Mouse (Mus musculus) embryonic facial prominence, embryonic 12.5 days (tissue): ENCODE measurements at regions not wholly inside any gene's neighbourhood (a gene's known extent, or its start where the extent isn't known, plus 50 kb on each side); places are given as distances from the start of the nearest gene placed in this dataset.

ENCODE experiments used
- ATAC-seq: fragments of 200-750 bp; cut with Nextera tagmentation; 2 replicates; pipeline ENCODE4 v1.8.0; 2017; ENCODE audit not compliant: insufficient number of reproducible peaks, insufficient read depth, low FRiP score, low TSS enrichment
- H3K27ac ChIP-seq: fragments of 300-500 bp; sonication (generic); 2 replicates; pipeline ENCODE4 v1.5.1; 2016; ENCODE audit warnings: mild to moderate bottlenecking
- H3K27me3 ChIP-seq: fragments of 300-500 bp; sonication (generic); 2 replicates; pipeline ENCODE4 v1.6.1; 2016; ENCODE audit warnings: mild to moderate bottlenecking, moderate library complexity
- H3K36me3 ChIP-seq: fragments of 300-500 bp; sonication (generic); 2 replicates; pipeline ENCODE4 v1.6.1; 2016; ENCODE audit warnings: mild to moderate bottlenecking
- H3K4me1 ChIP-seq: fragments of 300-500 bp; sonication (generic); 2 replicates; pipeline ENCODE4 v1.6.1; 2016
- H3K4me2 ChIP-seq: fragments of 300-500 bp; sonication (generic); replicated peaks from 2 replicates; pipeline ENCODE4 v1.6.1; 2016; ENCODE audit warnings: mild to moderate bottlenecking, moderate library complexity
- H3K4me3 ChIP-seq: fragments of 300-500 bp; sonication (generic); 2 replicates; pipeline ENCODE4 v1.5.1; 2016; ENCODE audit warnings: mild to moderate bottlenecking
- H3K9ac ChIP-seq: fragments of 300-500 bp; sonication (generic); 2 replicates; pipeline ENCODE4 v1.6.1; 2016; ENCODE audit warnings: mild to moderate bottlenecking, moderate library complexity
- H3K9me3 ChIP-seq: fragments of 300-500 bp; sonication (generic); 2 replicates; pipeline ENCODE4 v1.6.1; 2016; ENCODE audit warnings: mild to moderate bottlenecking, moderate library complexity
- WGBS: fragments of 180-500 bp; shearing (Covaris S2); methylation state at CpG from one replicate; pipeline ENCODE4 v1.1.7; 2016; 5-methylcytosine and 5-hydroxymethylcytosine counted together

DNA sequence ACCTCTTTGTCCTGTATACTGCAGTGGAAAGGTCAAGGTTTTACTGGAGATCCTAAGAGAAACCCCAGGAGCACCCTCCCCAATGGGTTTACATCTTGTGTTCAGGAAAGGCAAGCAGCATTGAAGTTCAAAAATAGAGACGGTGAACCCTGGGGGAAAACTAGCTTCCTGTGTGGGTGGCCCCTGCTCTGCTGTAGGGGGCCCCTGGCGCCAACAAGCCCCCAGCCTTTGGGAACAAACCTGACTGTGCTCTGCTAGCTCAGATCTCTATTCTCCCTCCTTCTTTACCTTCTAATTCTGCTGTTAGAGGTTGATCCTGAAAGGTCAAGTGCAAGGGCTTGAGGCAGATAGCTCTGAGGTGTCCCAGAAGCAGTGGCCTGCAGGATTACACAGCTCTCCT lies 78.6 kb downstream of the Ets2 start:
- WGBS, result 71% methylated on average over 2 of the region's 2 CpGs
- Histone ChIP-seq H3K27ac (no peak overlapping the region), H3K4me3 (no peak overlapping the region), H3K9ac (no peak overlapping the region), H3K4me1 (peaks cover 4% of the 10 kb centered on the region; the same call in 1 of the 2 replicates), H3K36me3 (no peaks in the 10 kb centered on the region), H3K9me3 (no peaks in the 10 kb centered on the region), H3K4me2 (no peak overlapping the region), H3K27me3 (no peaks in the 10 kb centered on the region)
- ATAC-seq, result no peak

DNA sequence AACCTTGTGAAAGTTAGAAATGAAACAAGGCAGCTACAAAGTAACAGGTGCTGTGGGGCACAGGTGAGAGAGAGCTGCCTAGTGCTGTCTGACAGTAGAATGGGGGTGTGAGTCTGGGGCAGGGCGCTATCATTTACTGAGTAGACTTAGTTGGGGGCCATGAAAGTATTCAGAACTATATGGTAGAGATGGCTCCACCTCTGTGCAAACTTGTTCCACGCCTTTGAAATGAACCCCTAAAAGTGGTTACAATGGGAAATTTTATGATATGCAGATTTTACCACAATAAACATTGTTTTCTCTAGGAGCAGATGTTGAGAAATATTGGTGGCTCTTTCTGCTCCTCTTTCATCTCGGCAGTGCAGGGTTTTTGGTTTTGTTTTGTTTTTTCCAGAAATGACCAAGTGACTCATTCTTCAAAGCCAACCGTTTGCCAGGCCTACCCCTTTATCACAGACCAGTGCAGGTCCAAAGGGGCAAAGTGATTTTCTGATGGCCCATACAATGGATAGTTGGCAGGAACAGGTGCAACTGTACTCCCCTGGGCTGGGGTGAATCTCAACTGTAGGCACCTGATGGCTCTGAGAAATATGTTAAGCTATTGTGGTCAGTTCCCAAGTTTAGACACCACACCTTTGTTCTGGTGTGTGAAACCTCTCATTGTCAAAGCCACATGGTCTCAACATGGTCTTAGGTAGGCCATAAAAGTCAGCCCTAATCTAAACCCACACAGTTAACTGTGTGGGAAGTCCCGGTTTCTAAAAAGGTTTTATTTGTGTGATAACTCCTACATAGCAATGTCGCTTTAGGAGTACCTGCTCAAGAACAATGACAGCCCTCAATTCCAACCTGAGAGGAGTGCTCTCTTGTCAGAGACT lies 77.2 kb downstream of the Ets2 start:
- peaks cover 4% of the 10 kb centered on the region; the same call in 1 of the 2 replicates for H3K4me1 ChIP-seq
- no peak overlapping the region for H3K4me3 ChIP-seq
- H3K9me3 ChIP-seq, result no peaks in the 10 kb centered on the region
- no peak overlapping the region for H3K4me2 ChIP-seq
- no peak for ATAC-seq
- no peak overlapping the region for H3K27ac ChIP-seq
- 89% methylated on average over 6 of the region's 6 CpGs for WGBS
- no peaks in the 10 kb centered on the region for H3K27me3 ChIP-seq
- no peak overlapping the region for H3K9ac ChIP-seq
- no peaks in the 10 kb centered on the region for H3K36me3 ChIP-seq

DNA sequence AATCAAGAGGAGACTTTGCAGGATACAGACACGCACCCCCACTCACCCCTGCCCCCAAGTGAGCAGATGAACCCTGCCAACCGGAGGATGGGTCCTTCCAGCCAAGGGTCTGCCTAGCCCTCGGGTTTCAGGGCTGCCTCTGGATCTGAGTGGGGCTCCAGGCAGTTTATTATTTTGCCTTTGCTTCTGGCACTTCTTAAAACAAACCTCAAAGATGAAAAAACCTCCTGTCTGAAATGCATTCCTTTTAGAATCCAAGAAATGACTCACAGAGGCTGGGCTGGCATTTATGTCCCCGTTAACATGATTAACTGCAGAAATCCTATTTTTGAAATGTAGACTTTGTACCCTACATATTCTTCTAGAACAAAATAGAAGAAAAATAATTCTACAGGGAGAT lies 76.3 kb downstream of the Ets2 start:
- no peaks in the 10 kb centered on the region for H3K27me3 ChIP-seq
- no peak overlapping the region for H3K27ac ChIP-seq
- no peak for ATAC-seq
- no peaks in the 10 kb centered on the region for H3K9me3 ChIP-seq
- WGBS, result 51% methylated on average over 4 of the region's 4 CpGs
- H3K4me2 ChIP-seq, result no peak overlapping the region
- H3K36me3 ChIP-seq, result no peaks in the 10 kb centered on the region
- H3K9ac ChIP-seq, result no peak overlapping the region
- H3K4me3 ChIP-seq, result no peak overlapping the region
- peaks cover 4% of the 10 kb centered on the region; the same call in 1 of the 2 replicates for H3K4me1 ChIP-seq

DNA sequence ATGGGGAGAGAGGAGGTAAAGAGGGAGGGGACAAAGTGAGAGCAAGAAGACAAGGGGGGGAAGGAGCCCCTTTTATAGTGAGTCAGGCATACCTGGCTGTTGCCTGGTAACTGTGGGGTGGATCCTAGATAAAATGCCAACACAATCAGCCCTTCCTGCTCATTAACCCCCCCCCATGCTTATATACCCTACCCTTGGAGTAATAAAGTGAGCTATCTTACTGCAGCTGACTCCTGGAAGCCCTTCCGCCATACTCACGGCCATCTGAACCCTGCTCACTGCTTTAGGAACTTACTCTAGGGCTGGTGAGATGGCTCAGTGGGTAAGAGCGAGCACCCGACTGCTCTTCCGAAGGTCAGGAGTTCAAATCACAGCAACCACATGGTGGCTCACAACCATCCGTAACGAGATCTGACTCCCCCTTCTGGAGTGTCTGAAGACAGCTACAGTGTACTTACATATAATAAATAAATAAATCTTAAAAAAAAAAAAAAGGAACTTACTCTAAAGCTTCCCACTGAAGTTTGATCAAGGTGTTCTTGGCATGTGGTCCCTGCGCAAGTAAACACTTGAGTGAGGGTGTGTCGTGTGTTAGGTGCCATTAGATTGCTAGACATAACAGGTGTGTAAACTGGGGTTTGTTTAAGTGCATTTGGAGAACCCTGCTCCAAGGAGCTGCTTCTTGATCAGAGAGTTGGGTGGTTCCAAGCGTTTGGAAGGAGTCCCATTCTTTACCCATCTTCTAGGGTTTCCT lies 74.9 kb downstream of the Ets2 start:
- H3K4me1 ChIP-seq, result peaks cover 4% of the 10 kb centered on the region; the same call in 1 of the 2 replicates
- H3K4me2 ChIP-seq, result no peak overlapping the region
- no peaks in the 10 kb centered on the region for H3K27me3 ChIP-seq
- no peak overlapping the region for H3K27ac ChIP-seq
- no peak overlapping the region for H3K9ac ChIP-seq
- WGBS, result 92% methylated on average over 10 of the region's 10 CpGs
- H3K4me3 ChIP-seq, result no peak overlapping the region
- H3K9me3 ChIP-seq, result no peaks in the 10 kb centered on the region
- no peak for ATAC-seq
- no peaks in the 10 kb centered on the region for H3K36me3 ChIP-seq

DNA sequence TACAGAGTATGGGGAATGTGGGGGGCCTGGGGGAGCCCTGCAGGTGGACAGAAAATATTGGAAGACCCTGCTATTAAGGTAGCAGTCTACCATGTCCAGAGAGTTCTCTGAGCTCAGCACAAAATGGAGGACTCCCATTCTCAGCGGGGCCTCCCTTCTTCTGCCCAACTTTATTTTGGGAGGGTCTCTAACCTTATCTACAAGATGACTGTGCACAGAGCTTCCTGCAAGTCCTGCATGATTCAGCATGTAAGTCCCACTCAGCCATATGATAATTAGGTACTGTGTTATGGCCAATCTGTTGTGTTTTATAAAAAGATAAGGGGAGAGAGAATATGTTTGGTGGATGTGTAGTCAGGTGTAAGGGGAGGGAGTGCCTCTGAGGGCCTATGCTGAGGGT lies 74.1 kb downstream of the Ets2 start:
- ATAC-seq, result no peak
- Histone ChIP-seq H3K36me3 (no peaks in the 10 kb centered on the region), H3K4me3 (no peak overlapping the region), H3K27ac (no peak overlapping the region), H3K4me2 (no peak overlapping the region), H3K9ac (no peak overlapping the region), H3K27me3 (no peaks in the 10 kb centered on the region), H3K4me1 (peaks cover 4% of the 10 kb centered on the region; the same call in 1 of the 2 replicates), H3K9me3 (no peaks in the 10 kb centered on the region)
- 88% methylated on average over 1 of the region's 1 CpGs for WGBS

DNA sequence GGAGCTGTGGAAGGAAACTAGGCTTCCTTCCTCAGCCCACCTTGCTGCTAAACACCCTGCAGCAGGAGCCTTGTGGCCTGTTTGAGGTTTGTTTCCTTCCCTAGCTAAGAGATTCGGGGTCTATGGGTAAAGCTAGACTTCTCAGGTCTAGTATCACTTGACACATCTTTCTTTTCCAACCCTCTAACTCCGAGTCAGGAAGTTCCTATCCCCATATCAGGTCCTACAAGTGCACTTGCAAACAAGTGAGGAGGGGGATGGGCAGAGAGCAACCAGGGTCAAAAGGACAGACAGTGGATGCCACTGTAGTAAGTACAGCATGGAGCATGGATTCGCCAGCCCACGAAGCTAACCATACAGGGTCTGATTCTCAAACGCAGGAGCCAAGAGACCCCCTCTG lies 73.5 kb downstream of the Ets2 start:
- Histone ChIP-seq H3K9ac (no peak overlapping the region), H3K27ac (no peak overlapping the region), H3K4me3 (no peak overlapping the region), H3K9me3 (no peaks in the 10 kb centered on the region), H3K4me1 (peaks cover 4% of the 10 kb centered on the region; the same call in 1 of the 2 replicates), H3K27me3 (no peaks in the 10 kb centered on the region), H3K36me3 (no peaks in the 10 kb centered on the region), H3K4me2 (no peak overlapping the region)
- 69% methylated on average over 5 of the region's 5 CpGs for WGBS
- no peak for ATAC-seq

DNA sequence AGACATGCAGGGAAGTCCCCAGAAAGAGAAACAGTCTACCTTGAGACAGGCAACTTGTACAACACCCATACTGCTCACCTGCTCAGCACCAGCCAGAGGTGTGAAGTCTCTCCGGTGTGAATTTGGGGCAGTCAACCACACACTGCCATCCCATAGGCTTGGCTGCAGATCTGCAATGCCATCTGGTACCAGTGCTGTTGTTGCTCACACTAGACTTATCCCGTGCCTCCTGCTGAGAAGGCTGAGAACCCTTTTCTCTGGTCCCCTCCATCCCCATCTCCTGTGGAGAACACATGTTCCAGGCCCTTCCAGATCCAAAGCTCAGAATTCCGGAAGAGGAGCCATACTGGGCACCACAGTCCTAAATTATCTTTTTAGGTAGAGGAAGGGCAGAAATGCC lies 71.3 kb downstream of the Ets2 start:
- Histone ChIP-seq H3K36me3 (no peaks in the 10 kb centered on the region), H3K27me3 (no peaks in the 10 kb centered on the region), H3K4me3 (no peak overlapping the region), H3K9ac (no peak overlapping the region), H3K27ac (no peak overlapping the region), H3K9me3 (no peaks in the 10 kb centered on the region), H3K4me2 (no peak overlapping the region), H3K4me1 (peaks cover 9% of the 10 kb centered on the region; the same call in 1 of the 2 replicates)
- 83% methylated on average over 3 of the region's 3 CpGs for WGBS
- ATAC-seq, result no peak
